Mouse (Mus musculus): Measurements from ENCODE around the gene Ptp4a2.
"Not testable (repeated sequence)": the region's sequence is repeated elsewhere in the genome, so short reads cannot be mapped to it uniquely, and the experiment has no call there.

The Ptp4a2 gene

GRCm38 (mm10) chr4:129839866-129840555 lies 29.0 kb downstream of the Ptp4a2 start:
- no peak for ATAC-seq (ENCODE audit: insufficient number of reproducible peaks, low FRiP score, low TSS enrichment)

DNA sequence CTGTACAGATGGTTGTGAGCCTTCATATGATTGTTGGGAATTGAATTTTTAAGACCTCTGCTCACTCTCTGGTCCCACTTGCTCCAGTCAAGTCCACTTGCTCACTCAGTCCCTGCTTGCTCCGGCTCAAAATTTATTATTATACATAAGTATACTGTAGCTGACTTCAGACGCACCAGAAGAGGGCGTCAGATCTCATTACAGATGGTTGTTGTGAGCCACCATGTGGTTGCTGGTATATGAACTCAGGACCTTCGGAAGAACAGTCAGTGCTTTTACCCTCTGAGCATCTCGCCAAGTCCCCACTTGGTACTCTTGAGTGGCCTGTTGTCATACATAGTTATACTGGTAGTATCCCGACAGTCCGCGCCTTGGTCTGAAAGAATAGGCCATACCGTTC lies 35.8 kb downstream of the Ptp4a2 start:
- ATAC-seq (ENCODE audit: insufficient number of reproducible peaks, low FRiP score, low TSS enrichment) = no peak

GRCm38 (mm10) chr4:129850491-129850890 lies 39.5 kb downstream of the Ptp4a2 start:
- no peak for ATAC-seq (ENCODE audit: insufficient number of reproducible peaks, low FRiP score, low TSS enrichment)

GRCm38 (mm10) chr4:129851861-129852260 lies 40.8 kb downstream of the Ptp4a2 start:
- ATAC-seq (ENCODE audit: insufficient number of reproducible peaks, low FRiP score, low TSS enrichment) = no peak

- ATAC-seq (ENCODE audit: insufficient number of reproducible peaks, low FRiP score, low TSS enrichment) = no peak
Observed at GRCm38 (mm10) chr4:129853053-129853452, 42.0 kb downstream of the Ptp4a2 start.

GRCm38 (mm10) chr4:129853996-129854395 lies 43.0 kb downstream of the Ptp4a2 start:
- ATAC-seq (ENCODE audit: insufficient number of reproducible peaks, low FRiP score, low TSS enrichment) = no peak

DNA sequence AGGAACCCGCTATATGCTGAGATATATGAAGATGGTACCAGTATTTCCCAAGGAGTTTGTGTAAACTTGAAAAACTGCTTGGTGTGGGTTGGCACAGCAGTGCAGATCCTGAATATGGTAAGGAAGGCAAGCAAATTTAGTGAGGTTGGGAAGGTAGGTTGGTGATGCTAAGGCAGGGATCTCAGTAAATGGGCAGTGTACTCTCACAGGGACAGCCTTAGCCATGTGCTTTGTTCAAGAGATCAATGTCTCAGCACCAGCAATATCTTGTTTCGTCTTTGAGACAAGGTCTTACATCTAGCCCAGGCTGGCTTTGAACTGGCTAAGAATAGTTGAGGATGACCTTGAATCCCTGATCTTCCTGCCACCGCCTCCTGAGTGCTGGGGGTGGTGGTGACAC lies 43.6 kb downstream of the Ptp4a2 start:
- ATAC-seq (ENCODE audit: insufficient number of reproducible peaks, low FRiP score, low TSS enrichment) = no peak

- ATAC-seq (ENCODE audit: insufficient number of reproducible peaks, low FRiP score, low TSS enrichment) = no peak
Observed at GRCm38 (mm10) chr4:129855051-129855970, 44.3 kb downstream of the Ptp4a2 start.

- no peak for ATAC-seq (ENCODE audit: insufficient number of reproducible peaks, low FRiP score, low TSS enrichment)
Observed at GRCm38 (mm10) chr4:129860456-129860855, 49.4 kb downstream of the Ptp4a2 start.

GRCm38 (mm10) chr4:129861400-129861799 lies 50.4 kb downstream of the Ptp4a2 start:
- ATAC-seq (ENCODE audit: insufficient number of reproducible peaks, low FRiP score, low TSS enrichment) = no peak

DNA sequence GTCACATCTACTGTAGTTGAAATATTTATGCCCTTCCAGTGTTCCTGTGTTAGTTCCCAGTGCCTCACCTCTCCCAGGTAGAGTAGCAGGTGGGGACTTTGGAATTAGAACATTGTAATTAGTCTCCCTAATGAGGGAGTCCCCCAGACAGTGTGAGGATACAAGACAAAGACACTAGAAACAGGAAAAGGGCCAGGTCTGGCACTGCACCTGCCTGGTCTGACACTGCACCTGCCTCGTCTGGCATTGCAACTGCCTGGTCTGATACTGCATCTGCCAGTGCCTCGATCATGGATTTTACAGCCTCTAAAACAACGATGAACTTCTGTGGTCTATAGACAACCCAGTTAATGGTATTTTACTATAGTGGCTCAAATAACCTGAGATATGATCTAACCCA lies 51.3 kb downstream of the Ptp4a2 start:
- no peak for ATAC-seq (ENCODE audit: insufficient number of reproducible peaks, low FRiP score, low TSS enrichment)

- ATAC-seq (ENCODE audit: insufficient number of reproducible peaks, low FRiP score, low TSS enrichment) = not testable (repeated sequence)
Observed at GRCm38 (mm10) chr4:129866171-129866570, 55.2 kb downstream of the Ptp4a2 start.

DNA sequence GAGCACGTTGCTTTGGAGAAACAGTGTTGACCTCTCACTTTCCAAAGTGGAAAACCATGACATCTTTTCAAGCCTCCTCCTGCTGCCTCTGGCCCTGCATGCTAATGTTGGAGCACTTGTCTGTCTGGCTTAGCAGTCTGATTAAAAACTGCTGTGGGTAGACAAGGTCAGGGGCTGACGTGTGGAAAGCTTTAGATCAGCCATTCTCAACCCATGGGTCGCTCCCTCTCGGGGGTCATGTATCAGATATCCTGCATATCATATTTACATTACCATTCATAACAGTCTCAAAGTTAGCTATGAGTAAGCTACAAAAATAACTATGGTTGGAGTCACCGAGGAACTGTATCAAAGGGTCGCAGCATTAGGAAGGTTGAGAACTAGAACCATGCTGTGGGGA lies 57.2 kb downstream of the Ptp4a2 start:
- ATAC-seq (ENCODE audit: insufficient number of reproducible peaks, low FRiP score, low TSS enrichment) = no peak

DNA sequence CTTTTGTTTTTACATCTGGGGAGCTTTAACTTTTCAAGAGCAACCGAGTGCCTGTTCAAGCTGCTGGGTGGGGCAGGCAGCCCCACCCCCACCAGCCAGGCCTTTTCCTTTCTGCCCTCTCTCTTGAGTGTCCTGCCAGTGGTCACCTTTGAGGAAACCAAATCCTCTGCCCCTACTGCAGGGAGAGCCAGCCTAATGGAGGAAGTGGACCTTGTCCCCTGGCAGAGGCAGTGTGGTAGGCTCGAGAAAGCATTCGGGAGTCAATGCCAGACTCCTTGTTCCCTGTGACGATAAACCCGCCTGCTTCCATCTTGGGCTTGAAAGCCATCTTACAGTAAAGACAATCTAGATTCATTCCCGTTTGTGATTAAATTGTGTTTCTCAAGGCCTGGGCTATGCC lies 59.5 kb downstream of the Ptp4a2 start:
- ATAC-seq (ENCODE audit: insufficient number of reproducible peaks, low FRiP score, low TSS enrichment) = no peak

DNA sequence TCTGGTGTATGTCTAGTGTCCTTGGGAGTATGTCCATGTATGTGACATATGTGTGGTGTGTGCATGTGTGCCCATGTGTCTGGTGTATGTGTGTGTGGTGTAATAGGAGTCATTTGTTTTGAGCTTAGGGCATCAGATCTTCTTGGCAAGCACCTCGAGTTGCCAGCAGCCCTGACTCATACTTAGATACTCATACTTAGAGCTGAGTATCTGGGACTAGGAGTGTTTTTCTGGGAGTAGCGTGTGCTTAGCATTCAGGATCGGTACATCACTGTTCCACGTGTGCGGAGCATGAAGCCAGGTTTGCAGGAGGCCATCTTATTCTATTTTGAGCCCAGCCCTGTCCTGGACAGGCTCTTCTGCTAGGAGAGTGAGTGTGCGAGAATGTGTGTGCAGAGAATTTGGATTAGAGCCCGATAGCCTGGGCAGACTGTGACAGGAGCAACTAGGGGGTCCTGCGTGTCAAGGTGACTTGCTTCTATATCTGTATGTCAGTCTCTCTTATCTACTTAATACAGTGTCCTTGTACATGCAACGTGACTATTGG lies 61.4 kb downstream of the Ptp4a2 start:
- ATAC-seq (ENCODE audit: insufficient number of reproducible peaks, low FRiP score, low TSS enrichment) = no peak

GRCm38 (mm10) chr4:129874805-129875204 lies 63.8 kb downstream of the Ptp4a2 start:
- no peak for ATAC-seq (ENCODE audit: insufficient number of reproducible peaks, low FRiP score, low TSS enrichment)

- ATAC-seq (ENCODE audit: insufficient number of reproducible peaks, low FRiP score, low TSS enrichment) = no peak
Observed at GRCm38 (mm10) chr4:129875406-129875805, 64.4 kb downstream of the Ptp4a2 start.

DNA sequence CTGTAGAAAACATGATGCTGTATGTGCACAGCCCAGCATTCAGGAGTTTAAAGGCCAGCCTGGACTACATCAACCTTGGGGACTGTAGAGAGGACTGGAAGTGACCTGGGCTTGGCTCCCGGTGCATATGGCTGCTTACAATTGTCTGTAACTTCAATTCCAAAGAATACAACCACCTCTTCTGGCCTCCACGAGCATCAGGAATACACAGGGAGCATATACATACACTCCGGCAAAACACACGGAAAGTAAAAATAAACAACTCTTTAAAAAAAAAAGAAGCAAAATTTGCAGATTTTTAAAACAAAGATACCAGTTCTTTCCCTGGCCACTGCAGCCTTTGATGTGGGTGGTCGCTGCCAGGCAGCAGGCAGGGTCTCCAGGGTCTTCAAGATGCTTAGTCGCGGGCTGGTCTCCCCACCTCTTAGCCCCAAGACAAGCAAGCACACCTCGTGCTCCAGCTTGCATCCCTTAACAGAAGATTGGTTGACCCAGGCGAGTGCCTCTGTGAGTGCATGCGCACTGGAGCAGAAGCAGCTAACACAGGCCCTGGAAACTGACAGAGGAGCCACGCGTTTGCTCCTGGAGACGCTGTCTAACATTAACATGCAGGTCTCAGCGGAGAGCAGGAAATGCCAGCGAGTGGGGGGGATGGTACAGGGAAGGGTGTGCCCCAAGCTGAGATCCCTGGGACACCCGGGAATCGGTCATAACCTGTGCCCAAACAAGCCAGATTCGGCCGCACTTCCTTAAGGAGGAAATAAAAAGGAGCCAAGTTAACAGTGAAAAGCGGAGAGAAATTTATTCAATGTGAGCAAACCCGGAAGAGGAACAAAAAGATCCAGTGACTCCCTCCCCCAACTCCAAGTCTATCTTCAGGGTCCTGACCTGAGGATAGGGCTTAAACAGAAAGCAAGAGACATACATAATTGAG lies 66.1 kb downstream of the Ptp4a2 start:
- ATAC-seq (ENCODE audit: insufficient number of reproducible peaks, low FRiP score, low TSS enrichment) = peak; percentile 45; the same call in 1 of the 2 replicates

DNA sequence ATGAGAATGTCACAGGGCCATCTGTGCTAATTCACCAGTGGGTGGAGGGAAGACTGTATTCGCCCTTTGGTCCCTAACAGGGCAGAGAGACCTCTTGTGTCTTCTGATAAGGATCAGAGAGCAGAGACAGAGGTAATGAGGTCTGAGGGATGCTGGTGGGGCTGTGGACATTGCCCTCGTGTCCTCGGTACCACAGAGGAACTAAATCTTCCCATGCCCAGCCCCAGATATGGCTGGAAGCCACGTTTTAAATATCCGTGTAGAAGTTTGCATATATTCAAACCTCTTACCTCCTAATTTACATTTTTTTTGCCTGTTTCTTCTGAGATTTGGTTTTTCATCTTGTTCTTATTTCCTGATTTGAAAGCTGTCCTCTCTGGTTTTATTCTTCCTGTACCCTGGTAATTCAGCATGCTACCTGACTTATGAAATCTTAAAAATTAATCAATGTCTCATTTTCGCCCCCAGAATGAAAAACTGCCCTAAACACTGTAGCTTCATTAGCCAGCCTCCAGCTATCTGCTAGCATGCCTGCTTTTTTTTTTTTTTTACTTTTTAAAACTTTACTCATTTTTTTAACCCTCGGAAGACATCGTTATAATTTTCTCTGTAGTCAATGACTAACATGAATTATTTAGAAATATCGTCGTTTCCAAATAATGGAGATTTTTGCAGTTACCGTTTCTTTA lies 67.1 kb downstream of the Ptp4a2 start:
- no peak for ATAC-seq (ENCODE audit: insufficient number of reproducible peaks, low FRiP score, low TSS enrichment)
